Mouse (Mus musculus) frontal cortex, postnatal 10 days (tissue): ENCODE measurements around the gene Gfpt1.
"Not testable (repeated sequence)": the region's sequence is repeated elsewhere in the genome, so short reads cannot be mapped to it uniquely, and the experiment has no call there.

Experiments
- DNase-seq, 2 experiments: peaks; one replicate each; pipeline ENCODE4 v3.0.0; 2022; ENCODE audit warnings: low spot score in 2 of 2, mixed read lengths in 1 of 2

Gene Gfpt1

DNA sequence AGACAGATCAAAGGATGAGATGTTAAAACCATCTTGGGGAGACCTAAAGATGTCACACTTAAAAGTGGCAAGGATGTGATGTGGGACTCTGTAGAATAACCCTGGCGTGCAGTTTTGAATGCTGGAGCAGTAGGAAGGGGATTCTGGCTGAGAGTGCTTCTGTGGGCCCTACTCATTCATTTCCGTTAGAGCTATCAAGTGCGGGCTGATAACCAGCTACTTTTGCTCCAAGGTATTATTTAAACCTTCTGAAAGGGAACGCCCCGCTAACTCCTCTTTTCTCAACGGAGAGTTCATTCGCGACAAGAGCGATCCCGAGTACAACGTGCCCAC is 676 bp upstream of the Gfpt1 start:
- no peak for DNase-seq

DNA sequence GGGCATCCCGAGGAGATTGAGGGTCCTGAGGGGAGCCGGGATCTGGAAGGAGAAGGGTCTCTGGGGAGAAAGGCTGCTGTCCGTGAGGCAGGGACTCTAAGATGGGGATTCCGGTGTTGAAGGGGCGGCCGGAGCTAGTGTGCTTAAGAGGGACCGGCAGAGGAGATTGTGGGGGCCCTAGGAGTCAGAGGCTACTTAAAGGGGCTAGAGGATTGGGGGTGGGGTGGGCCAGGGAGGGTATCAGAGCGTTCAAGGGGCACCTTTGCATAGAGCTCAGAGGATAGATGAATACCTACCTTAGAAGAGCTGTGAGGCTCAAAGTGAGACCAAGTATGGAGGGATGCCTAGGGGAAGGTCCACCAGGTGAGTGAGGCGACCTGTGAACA is 478 bp downstream of the Gfpt1 start:
- DNase-seq, result no peak

GRCm38 (mm10) chr6:87044895-87045294 is 2.2 kb downstream of the Gfpt1 start:
- no peak for DNase-seq

DNA sequence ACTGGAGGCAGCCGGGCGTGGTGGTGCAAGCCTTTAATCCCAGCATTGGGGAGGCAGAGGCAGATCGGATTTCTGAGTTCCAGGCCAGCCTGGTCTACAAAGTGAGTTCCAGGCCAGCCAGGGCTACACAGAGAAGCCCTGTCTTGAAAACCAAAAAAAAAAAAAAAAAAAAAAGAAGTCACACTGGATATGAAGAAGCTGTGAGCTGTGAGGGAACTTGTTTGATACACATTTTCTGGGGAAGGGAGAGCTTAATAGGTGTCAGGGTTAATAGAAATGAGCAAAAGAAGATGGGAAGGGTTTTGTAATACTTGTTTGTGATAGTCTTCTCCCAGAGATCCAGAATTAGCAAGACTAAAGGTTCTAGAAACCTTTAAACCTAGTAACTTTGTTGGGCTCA is 2.9 kb downstream of the Gfpt1 start:
- no peak for DNase-seq

DNA sequence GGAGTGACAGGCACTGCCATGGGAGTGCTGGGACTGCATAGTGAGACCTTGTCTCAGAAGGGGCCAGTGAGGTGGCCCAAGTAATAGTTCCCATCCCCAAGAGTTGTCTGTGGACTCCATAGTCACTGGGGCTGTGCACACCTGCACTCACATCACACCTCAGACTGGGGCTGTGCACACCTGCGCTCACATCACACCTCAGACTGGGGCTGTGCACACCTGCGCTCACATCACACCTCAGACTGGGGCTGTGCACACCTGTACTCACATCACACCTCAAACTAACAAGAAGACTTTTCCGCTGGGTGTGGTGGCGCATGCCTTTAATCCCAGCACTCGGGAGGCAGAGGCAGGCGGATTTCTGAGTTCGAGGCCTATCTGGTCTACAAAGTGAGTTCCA is 6.1 kb downstream of the Gfpt1 start:
- DNase-seq, result not testable (repeated sequence)

DNA sequence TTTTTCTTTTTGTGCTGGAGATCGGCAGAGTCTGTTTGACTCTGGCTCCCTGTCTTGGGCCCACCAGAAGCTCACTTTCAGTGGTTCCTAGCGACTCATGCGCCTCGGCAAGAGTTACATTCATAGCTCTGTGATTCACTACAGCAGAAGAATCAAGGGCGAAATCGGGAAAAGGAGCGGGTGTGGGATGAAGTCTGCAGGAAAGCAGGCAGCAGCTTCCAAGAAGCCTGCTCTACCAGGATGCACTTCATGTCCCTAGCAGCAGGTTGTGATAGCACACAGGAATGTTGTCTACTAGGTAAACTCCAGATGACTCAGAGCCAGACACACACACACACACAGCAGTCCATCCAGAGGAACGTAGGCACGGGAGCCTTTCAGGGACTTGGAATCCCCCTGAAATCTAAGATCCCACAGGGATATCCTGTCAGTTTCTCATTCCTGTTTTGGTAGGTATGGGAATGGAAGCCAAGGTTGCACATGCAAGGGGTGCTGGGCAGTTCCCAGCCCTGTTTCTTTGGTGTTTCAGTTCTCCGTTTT is 9.3 kb downstream of the Gfpt1 start:
- no peak for DNase-seq

DNA sequence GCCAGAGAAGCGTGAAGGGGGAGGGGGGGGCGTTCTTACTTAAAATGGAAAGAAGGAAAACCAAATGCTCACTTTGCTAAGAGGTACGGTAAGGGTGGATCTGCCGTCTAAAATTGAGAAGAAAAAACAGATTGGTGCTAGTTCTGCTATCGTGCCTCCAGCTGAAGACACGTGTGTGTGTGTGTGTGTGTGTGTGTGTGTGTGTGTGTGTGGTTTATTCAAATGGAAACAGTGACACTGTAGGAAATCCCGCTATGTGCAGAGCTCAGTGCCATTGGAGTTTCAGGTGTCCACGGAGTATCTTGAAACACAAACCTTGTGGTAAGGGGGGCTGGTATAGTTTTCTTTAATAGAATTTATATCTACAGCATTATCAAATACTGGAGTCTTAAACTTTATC is 11.5 kb downstream of the Gfpt1 start:
- no peak for DNase-seq

- no peak for DNase-seq
Observed at GRCm38 (mm10) chr6:87059754-87060153, 17.1 kb downstream of the Gfpt1 start.

GRCm38 (mm10) chr6:87063586-87063985 is 20.9 kb downstream of the Gfpt1 start:
- no peak for DNase-seq

DNA sequence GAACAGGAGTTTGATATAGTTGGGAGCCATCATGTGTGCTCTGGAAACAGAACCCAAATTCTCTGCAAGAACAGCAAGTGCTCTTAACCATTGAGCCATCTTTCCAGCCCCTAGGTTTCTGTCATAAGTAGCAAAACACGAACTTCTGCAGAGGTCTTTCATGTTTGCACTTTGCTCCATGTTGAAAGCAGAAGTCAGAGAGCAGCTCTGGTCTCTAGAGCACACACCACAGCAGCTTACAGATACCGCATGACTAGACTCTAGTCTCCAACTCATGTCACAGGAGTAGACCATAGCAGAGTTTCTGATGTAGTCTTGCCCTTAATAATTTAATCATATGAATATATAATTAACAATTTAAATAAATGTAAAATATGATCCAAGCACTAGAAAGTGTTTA is 25.6 kb downstream of the Gfpt1 start:
- no peak for DNase-seq

DNA sequence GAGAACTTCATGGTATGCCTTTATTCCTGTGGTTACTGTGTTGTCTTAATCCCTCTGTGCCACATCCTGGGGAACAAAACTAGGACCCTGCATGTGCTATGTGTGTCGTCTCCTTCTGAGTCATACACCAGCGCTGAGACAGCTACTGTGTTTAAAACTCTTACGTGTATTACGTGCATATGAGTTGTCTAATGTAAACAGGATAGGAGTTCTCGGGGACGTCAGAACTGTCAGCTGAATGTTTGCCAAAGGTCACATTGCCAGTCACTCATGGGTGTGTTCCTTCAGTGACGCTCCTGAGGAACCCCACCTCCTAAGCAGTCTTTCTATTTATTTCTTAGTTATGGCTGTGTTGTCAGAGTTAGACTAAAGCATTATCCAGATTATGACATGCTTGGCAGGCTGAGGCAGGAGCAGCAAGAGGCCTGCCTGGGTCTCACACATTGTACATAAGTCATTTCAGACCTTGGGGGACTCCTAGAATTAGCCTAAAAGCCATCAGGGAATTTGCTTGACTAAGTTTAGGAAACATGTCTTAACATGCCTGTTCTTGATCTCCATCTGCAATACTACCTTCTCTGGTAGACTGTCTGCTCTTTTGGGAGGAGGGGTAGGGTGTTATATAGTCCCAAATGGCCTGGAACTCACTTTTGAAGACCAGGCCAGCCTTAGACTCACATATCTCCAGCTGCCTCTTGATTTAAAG is 26.7 kb downstream of the Gfpt1 start:
- no peak for DNase-seq

DNA sequence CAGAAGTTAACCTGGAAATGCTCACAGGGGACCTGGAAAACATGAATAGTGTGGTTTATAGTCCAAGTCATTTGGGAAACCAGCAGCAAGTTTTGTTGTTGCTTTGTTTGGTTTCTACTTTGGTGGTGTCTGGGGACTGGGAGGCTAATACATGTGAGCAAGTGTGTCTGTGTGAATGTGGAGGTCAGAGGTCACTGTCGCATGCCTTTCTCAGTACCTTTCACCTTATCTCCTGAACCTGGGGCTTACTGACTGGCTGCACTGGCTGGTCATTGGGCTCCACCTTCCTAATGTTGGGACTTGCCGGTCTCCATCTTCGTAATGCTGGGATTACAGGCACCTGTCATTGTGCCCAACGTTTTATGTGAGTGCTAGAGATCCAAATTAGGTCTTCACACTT is 28.0 kb downstream of the Gfpt1 start:
- no peak for DNase-seq

DNA sequence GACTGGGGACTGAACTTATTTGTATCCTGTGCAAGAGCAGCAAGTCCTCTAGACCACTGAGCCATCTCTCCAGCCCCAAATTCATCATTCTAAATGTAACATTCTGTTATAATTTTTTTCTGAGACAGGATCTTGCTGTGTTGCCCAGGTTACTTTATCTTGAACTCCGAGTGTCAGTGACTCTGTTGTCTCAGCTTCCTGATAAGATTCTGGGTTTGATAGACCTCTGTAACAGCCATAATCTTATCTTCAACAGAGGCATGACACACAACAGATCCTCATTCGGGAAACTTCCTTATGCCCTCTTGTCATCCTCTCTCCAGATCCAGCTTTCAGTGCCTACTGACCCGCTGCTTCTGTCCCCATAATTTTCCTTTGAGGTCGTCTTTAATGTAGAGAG is 30.1 kb downstream of the Gfpt1 start:
- DNase-seq, result no peak

DNA sequence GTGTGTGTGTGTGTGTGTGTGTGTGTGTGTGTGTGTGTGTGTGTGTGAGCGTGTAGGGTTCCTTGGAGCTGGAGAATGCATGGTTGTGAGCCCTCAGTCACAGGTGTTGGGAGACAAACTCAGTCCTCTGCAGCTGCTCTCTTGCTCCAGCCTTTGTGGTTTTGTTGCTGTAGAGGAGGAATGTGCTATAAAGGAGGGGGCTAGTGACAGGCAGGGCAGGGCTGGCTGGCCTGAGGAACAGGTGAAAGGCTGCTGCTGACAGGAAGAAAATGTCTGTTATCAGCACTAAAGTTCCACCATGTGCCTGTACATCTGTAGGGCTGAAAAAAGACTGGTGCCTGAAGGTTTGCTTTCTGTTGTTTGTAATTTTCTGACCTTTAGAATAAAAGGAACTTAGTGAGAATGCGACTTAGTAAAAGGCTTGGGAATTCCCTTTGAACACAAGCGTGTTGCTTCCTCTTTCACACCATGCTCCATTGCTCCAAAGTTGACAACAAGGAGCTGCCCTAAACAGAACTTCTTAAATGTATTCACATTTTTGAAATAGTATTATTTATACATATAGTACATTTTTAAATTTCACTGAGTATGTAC is 32.5 kb downstream of the Gfpt1 start:
- DNase-seq, result no peak

DNA sequence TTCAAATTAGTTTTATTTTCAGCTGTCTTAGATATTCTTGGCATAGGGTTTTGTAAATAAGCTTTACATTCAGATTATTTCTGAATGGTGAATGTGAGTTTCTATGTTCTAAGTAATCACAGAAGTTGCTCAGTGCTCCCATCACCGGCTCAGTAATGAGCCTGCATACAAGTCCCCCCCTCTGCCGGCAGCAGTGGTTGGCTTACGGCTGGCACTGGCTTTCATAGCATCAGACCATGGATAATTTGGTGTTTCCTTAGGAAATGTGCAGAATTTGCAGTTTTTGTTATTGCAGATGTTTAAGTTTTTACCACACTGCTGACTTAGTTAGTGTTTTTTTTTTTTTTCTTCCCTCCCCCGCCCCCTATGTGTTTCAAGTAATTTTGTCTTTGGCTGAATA is 36.8 kb downstream of the Gfpt1 start:
- no peak for DNase-seq

DNA sequence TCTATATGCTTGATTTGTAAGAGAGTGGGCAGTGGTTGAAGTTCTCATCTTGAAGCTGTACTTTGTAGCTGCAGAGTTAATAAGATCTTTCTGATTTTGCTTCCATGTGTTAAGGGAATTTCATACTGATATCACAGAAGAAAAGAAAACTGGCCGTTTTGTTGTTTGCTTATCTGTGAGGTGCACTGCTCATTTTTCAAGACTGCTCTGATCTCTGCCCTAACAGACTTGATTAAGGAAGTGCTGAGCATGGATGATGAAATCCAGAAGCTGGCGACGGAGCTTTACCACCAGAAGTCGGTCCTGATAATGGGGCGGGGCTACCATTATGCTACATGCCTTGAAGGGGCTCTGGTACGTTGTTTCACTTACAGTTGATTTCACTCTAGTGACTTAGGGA is 42.4 kb downstream of the Gfpt1 start:
- DNase-seq, result no peak

DNA sequence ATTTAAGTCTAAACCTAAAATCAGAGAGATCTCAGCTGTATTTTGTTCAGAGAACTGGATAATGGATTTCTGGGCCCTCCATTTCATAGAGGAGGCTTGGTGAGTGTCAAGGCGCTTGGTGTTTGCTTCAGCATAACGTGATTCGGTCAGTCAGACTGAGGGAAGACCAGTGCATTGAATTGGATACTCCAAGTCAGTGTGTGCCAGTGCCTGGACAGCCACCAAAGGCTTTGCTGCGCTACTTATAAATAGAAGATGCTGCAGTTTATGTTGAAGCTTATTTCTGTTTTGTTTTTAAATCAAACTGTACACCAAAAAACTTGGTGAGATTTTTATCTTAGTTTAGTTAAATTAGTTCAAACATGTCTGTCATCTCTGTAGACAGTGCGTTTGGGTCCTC is 45.7 kb downstream of the Gfpt1 start:
- DNase-seq, result no peak

- DNase-seq, result no peak
Observed at GRCm38 (mm10) chr6:87090877-87091276, 48.2 kb downstream of the Gfpt1 start.

DNA sequence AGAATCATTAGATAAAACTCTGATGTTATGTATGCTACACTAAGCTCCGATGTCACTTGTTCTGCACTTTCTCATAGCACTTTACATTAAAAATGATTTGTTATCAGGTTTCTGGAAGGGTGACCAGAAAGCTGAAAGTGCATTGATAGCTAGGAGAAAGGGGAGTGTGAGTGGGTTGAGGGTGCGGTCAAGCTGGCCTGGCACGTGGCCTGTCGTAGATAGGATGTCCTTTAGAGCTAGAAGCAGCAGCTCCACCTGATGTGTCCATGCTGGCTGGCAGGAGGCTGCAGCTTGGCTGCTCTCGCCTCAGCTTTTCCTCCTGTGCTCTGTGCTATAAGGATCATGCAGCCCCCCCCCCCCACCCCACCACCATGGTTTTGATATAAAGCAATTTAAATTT is 49.8 kb downstream of the Gfpt1 start:
- no peak for DNase-seq

- not testable (repeated sequence) for DNase-seq
Observed at GRCm38 (mm10) chr6:87093631-87094030, 51.0 kb downstream of the Gfpt1 start.

DNA sequence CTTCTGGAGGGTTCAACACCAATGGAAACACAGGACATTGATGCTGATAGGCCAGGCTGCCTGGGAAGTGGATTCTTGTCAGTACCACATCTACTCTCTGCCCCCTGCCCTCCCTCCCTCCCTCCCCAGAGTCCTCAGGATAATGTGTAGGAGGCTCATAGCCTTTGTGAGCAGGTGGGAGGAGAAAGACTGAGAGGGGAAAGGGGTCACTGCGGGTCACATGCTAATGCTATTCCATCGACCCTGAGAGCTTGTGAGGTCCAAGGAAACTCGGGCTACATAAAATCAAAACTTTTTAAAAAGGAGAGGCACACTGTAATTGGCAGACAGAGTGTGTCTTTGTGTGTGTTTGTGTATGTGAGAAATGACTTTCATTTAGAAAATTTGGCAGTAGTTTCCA is 56.6 kb downstream of the Gfpt1 start:
- no peak for DNase-seq

- DNase-seq, result peak in 1 of 2 experiments; percentile 25
Observed at GRCm38 (mm10) chr6:87099671-87100296, 57.1 kb downstream of the Gfpt1 start.

DNA sequence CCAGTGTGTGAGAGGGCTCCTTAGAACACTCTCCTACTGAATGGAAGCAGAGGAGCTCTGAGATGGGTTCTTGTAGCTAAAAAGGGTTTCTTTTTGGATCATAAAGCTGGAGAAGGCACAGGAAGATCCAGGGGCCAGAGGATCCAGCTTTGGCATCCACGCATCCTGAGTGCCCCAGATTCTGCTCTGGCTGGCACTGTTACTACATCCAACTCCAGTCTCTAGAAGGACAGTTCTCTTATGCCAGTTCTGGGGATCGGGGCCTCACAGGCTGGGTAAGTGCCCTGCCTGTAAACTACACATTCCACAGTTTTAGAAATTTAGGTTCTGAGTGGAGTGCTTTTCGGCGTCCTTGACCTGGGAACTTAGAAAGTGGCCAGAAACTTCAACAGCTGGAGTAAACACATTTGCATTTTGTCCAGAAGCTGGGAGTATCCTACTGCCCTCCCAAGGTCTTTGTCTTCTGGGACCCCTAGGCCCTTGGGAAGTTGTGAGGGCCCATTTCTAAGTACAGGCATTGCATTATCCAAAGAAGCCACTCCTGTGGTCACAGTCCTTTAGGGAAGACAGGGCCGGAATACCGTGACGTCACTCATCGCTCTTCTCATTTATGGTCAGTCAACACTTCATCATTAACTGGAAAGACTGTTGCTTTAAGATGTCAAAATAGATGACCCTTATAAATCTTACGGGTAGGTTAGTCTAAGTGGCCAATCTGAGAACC is 57.8 kb downstream of the Gfpt1 start:
- no peak for DNase-seq
